Mouse (Mus musculus) thymus, adult 18-20 months (tissue): ENCODE data around the gene Wnk2.

Source experiments
- DNase-seq, 2 experiments: peaks; one replicate each; pipeline ENCODE4 v3.0.0; 2022; ENCODE audit warnings: mixed read lengths in 2 of 2

Gene Wnk2

DNA sequence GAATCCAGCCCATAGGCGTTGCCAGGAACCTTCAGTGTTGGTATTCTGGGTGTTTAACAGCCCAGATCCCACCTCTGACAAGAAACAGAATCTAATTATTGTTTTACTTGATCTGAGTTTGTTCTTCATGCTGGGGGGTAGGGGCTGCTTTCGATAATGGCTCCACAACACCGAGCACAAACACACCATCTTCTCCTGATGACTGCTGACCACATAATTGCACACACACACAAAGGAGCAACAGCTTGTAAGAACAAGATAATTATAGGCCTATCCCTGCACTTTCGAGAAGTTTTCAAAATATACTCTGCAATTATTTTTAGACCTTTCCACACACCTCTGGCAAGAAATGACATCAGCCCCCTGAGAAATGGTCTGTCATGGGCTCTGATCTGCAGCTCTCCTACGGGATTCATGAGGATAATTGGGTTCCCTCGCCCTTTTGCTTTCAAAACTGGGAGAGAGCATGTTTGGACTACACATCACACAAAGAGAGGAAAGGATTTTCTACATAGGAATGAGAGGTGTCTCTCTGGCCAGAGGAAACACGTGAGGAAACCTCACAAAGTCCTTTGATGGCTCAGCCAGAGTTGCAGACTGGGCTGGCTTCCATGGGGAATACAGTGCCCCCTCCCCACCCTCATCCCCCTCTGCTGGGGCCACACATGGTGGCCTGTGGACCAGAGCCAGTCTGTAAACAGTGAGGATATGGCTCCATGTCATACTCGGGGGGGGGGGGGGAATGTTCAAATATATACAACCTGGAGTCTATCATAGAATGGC lies 118.9 kb downstream of the Wnk2 start:
- DNase-seq = no peak

DNA sequence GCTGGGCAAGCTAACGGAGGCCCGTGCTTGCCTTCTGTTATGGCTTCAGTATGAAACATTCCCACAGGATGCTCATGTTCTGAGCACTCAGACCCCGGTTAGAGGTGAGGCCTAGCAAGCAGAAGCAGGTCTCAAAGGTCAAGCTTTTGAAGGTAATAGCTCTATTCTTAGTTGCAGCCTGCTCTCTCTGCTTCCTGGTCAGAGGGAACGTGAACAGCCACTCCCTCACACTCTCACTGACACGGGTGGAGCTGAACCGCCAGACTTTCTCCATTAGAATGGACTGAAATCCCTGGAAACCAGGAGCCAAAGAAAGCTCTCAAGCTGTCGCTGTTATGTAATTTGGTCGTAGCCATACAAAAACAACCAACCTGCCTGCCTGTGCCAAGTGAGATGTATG lies 120.8 kb downstream of the Wnk2 start:
- no peak for DNase-seq

DNA sequence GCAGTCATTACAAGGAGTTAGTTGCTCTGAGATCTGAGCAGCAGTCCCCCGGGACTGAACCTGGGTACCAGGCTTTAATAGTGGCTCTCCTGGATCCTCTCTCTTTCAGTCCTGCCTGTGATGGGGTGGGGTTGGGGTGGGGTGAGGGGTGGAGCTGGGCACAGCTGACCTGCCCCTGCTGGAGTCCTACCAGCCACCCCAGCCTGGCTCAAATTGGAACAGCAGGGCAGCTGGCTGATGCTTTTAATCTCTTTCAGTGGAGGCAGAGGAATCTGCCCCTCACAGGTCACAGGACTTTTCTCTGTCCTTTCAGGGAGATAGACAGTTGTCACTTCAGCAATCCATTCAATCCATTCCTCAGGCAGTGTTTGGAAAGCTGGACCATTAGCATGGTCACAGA lies 122.3 kb downstream of the Wnk2 start:
- no peak for DNase-seq

DNA sequence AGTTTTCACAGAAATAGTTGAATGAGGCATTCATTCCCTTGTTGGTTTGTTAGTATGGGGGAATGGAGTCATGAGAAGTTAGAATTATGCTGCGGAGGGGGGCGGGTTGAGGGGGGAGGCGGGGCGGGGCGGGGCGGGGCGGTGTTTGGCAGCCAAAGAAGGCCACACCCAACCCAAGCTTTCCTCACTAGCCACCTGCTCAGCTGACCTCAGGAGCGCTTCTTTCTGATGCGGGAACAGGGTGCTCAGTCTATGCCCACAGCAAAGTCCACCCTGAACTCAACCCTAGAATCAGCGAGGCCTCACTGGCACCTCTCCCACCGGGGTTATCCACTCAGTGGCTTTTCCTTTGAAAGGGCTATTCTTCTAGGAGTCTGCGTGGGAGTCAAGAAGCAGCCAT lies 123.1 kb downstream of the Wnk2 start:
- no peak for DNase-seq

DNA sequence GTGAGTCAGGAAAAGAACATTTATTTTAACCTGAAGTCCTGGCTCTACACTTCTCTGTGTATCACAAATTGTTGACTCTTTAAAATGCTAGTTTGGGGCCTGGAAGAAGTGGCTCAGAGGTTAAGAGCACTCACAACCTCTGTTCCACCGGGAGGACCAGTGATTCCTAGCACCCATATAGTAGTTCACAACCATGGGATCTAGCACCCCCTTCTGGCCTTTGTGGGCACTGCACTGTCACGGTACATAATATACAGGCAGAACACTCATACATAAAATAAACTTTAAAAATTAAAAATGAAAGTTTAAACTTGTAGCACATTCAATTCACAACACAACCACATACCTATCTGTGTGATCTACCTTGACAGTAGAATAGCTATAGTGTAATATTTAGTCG lies 126.1 kb downstream of the Wnk2 start:
- DNase-seq = peak; percentile 30 to 41

DNA sequence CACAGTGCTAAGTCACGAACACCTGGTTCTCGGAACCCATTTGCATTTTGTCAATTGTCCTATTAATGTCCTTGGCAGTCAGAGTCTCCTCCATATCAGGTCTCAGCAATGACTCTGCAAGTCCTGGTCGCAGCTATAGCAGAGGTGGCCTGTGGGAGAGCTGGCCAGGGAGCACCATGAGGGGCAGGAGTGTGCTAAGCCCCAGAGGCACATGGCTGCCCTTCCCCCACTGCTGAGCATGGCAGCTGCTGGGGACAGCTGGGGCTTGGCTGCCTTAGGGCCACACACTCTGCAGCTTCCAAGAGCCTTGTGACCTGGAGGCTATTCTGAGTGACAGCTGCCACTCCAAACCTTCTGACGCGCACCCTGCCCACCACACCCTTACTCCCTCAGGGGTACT lies 127.7 kb downstream of the Wnk2 start:
- no peak for DNase-seq

DNA sequence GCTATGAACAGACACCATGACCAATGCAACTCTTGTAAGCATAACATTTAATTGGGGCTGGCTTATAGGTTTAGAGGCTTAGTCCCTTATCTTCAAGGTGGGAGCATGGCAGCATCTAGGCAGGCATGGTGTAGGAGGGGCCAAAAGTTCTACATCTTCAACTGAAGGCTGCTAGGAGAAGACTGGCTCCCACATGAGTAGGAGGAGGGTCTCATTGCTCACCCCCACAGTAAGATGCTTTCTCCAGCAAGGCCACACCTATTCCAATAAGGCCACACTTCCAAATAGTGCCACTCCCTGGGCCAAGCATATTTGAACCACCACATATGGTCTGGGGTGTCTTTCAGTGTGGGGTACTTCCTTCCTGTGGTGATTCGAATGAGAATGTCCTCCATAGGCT lies 130.4 kb downstream of the Wnk2 start:
- no peak for DNase-seq

DNA sequence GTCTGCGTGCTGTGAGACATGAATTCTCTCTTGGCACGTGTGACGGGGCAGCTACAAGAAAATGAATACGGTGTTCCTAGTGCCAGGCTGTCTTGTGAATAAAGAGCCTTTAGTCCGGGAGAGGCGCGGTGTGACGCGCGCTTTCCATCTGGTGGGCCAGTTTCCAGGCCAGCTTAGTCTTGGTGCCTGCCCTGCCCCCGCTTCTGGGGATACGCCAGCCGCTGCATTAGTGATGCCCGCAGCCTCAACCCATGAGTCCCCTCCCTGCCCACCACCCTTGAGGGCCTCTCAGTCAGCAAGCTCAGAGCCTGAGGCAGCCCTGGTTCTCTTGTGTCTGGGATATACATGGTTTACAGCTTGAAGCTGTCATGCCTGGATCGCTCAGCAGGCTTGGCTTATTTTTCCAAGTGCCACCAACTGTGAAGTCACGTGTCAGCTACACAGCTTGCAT lies 131.5 kb downstream of the Wnk2 start:
- no peak for DNase-seq

DNA sequence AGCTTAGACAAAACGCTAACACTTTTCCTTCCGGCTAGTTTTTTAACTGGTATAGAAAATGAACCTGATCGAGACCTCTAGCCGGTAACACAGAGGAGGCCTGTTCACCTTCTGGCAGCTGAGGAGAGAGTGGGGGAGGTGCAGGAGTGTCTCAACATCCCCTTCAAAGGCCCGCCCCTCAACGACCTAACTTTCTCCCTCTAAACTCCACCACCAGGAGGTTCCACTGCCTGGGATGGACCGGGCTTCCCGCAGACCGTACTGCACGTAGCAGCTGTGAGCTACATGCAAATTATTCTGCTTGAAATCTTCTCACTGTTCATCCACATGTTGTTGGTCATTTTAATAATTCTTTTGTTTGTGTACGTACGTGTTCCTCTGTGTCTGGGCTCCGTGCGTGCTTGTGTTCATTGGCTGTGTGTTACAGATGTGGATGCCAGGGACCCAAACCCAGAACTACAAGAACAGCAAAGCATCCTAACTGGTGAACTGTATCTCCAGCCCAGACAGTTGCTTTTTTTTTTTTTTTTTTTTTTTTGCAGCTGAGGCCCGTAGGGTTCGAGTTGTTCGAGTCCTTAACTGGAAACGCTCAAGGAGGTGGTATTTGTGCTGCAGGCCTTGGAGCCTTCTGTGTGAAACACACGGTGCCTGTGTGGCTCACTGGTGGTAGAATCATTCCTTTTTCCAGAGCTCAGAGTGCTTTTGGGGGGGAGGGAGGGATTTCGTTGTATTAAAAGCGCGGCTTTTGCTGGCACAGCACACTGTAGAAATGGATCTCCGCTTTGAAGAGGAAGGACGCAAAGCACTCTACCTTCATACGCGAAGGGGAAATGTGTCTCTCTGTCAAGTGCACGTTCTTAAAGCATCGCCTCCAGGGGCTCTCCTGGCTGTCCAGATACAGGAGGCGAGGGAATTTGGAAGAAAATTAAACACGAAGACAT lies 132.2 kb downstream of the Wnk2 start:
- DNase-seq = peak; percentile 44 to 65

DNA sequence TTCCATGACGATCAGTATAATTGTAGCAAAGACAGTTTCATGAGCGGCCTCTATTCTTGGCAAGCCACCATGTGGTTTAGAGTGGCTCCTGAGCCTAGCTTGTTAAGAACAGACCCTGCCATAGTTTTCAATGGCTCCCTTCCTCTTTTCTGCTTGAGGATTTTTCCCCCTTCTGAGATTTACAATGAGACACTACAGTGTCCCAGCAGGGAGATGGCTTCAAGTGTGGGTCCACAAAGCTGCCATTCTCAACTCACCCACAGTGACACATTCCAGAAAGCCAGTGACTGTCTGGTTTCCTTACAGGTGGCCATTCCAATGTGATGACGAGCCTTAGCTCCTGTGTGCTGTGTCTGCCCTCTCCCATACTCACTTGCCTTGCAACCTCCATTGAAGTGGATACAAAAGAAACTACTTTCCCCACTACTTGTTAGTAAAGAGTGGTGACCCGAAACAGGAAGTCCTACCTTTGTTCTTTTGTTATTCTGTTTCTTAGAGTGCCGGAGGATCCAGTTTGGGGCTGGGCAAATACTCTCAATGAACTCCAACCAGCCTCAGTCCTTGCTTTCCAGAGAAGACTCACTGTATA lies 134.5 kb downstream of the Wnk2 start:
- DNase-seq = no peak

DNA sequence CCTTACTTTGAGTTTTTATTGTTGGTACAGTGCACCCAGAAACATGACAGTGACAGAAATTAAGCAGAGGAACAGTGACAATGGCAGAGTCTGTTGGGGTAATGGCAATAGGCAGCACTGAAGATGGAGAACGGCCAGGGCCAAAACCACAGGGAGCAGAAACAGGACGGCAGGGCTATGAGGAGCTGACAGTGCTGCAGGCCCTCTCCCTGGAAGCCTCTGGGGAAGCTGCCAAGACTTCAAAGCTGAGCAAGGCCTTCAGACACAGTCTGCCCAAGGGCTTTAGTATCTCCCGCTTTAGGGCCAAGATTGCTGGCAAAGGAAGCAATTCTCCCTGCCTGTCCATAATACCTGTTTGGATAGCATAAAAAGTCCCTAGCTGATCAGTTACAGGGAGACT lies 146.1 kb downstream of the Wnk2 start:
- DNase-seq = no peak

DNA sequence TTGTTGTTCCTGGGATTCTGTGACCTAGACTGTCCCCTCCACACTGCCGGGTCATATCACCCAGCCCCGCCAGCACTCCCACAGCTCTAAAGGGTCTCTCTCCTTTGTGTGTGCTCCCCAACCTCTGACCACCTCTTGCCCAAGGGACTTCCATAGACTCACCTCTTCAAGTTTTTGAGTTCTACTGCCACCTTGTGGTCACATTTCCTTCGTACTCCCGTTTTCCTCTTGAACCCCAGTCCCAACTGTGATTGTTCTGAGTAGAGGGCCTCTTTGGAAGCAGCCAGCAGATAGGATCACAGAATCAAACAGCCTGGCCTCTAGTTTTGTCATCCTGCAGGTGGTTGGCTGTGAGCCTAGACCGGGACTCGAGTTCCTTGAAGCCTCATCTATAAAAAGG lies 149.2 kb downstream of the Wnk2 start:
- DNase-seq = peak in 1 of 2 experiments; percentile 50

DNA sequence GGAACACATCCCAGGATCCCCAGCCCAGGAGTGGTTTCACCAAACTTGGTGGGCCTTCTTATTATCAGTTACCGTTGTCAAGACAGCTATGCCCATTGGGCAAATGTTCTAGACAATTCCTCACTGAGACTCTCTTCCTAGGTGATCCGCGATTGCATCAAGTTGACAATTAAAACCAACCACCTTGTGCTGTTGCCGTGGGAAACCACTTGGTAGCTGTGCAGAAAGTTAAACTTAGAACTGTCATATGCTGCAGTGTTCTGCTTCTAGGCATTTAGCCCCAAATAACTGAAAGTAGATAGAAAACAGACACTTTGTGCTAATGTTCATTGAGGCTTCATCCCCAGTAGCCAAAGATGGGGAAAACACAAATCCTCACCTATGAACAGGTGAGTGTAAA lies 151.1 kb downstream of the Wnk2 start:
- no peak for DNase-seq

DNA sequence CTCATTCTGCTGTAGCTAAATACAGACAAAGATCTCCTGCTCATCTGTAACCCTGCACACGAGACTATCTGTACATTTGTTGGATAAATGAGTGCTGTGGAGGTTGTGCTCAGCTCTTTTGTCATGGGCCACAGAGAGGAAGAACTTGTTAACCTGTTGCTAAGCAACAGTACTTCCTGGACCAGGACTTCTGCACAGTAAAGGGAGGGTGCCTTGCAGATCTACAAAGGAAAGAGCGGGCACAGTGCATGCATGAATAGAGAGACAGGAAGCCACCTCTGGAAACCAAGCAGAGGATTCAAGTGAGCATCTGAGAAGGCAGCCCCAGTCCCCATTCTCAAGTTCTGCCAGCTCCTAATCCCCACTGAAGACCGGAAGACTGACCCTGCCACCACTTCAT lies 152.9 kb downstream of the Wnk2 start:
- DNase-seq = peak; percentile 33 to 70

DNA sequence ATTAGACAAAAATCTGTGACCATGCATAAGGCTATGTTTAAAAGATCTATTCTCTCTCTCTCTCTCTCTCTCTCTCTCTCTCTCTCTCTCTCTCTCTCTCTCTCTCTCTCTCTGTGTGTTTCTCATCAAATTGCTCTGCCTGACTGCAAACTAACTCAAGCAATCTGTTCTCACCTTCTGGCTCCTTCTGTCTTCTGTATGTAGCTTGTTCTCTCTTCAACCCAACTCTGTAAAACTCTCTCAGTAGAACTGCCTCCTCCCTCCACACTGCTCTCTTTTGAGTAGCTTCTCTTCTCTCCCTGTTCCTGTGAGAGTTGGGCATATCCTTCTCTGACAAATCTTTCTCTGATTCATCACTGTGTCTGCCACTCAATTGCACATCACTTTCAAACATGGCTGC lies 154.9 kb downstream of the Wnk2 start:
- no peak for DNase-seq

DNA sequence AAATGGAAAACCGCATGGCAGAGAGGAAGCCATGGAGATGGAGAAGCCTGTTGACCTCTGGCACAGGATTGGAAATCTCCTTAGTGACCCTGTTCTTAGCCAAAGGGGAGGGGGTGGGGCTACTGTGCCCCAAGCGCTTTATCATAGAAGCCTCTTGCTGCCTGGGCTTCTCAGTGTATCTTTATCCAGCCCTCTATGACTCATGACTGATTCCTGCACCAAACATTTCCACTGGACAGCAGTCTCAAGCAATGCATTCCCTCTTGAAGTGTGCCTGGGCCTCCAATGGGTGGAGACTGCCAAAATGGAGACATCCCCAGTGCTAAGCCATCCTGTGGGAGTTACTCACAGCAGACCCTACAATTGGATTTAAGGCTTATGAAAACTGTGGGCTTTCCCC lies 157.7 kb downstream of the Wnk2 start:
- DNase-seq = no peak
